Mouse (Mus musculus): Measurements from ENCODE around the gene Fes. TPM values are rescaled to one million over a fixed set of nuclear protein-coding genes. Genes with fewer than 3 reads are reported as not detected.

Gene Fes
- total RNA-seq (2021): 1 to 10 TPM; 5.3 to 6.8 TPM
- long read RNA-seq, experiment 1, partial matches to known transcripts: 1 of 4 reads
- long read RNA-seq, experiment 1, other reads (novel, unspliced or antisense): 3 of 4 reads
- long read RNA-seq, experiment 2, partial matches to known transcripts: 0 of 6 reads
- long read RNA-seq, experiment 2, other reads (novel, unspliced or antisense): 3 of 6 reads

GRCm38 (mm10) chr7:80387633-80388543, at the start of gene Fes:
Gene Fes, minus strand, starts transcription at chr7:80387946.
- no peak for TF ChIP-seq CTCF (IDR thresholded peaks at IDR 0.05)
- Histone ChIP-seq H3K4me3 (peak within 1 kb of the TSS; percentile 36), H3K27ac (peak within 1 kb of the TSS; percentile 67; the same call in 1 of the 2 replicates)
- no peak for DNase-seq (ENCODE audit: extremely low spot score in 1 of 2, low spot score in 2 of 2)
- intact Hi-C loops (cut with DNase I): loop anchor here (5.0 to 10.0 kb wide), 2 partner anchors 334 to 457 kb away; no protein-coding TSS in a partner anchor

GRCm38 (mm10) chr7:80436571-80436970, 48.8 kb upstream of the Fes start:
- no peak for DNase-seq (ENCODE audit: extremely low spot score in 1 of 2, low spot score in 2 of 2)
- intact Hi-C loops (cut with DNase I): no loop called here
- H3K27ac ChIP-seq: no peak overlapping the region

GRCm38 (mm10) chr7:80435594-80435993, 47.8 kb upstream of the Fes start:
- Histone ChIP-seq H3K4me3 (no peak overlapping the region), H3K27ac (no peak overlapping the region)
- intact Hi-C loops (cut with DNase I): no loop called here
- no peak for TF ChIP-seq CTCF (IDR thresholded peaks at IDR 0.05)
- no peak for DNase-seq (ENCODE audit: extremely low spot score in 1 of 2, low spot score in 2 of 2)

More at GRCm38 (mm10) chr7:80436571-80436970, 48.8 kb upstream of the Fes start:
- H3K4me3 ChIP-seq: no peak overlapping the region
- no peak for TF ChIP-seq CTCF (IDR thresholded peaks at IDR 0.05)

GRCm38 (mm10) chr7:80429661-80430060, 41.9 kb upstream of the Fes start:
- intact Hi-C loops (cut with DNase I): no loop called here
- Histone ChIP-seq H3K27ac (no peak overlapping the region), H3K4me3 (no peak overlapping the region)
- DNase-seq (ENCODE audit: extremely low spot score in 1 of 2, low spot score in 2 of 2): no peak
- no peak for TF ChIP-seq CTCF (IDR thresholded peaks at IDR 0.05)

GRCm38 (mm10) chr7:80427730-80428129, 40.0 kb upstream of the Fes start:
- intact Hi-C loops (cut with DNase I): no loop called here
- DNase-seq (ENCODE audit: extremely low spot score in 1 of 2, low spot score in 2 of 2): no peak
- no peak overlapping the region for H3K4me3 ChIP-seq
- TF ChIP-seq CTCF (IDR thresholded peaks at IDR 0.05): no peak
- H3K27ac ChIP-seq: no peak overlapping the region

- Histone ChIP-seq H3K27ac (no peak overlapping the region), H3K4me3 (no peak overlapping the region)
- no peak for DNase-seq (ENCODE audit: extremely low spot score in 1 of 2, low spot score in 2 of 2)
- TF ChIP-seq CTCF (IDR thresholded peaks at IDR 0.05): no peak
- intact Hi-C loops (cut with DNase I): no loop called here
Measured at GRCm38 (mm10) chr7:80426363-80426762, 38.6 kb upstream of the Fes start.

- H3K27ac ChIP-seq: no peak overlapping the region
- no peak overlapping the region for H3K4me3 ChIP-seq
- intact Hi-C loops (cut with DNase I): no loop called here
- peak; percentile 5; the same call in 1 of the 2 replicates for TF ChIP-seq CTCF (IDR thresholded peaks at IDR 0.05)
- no peak for DNase-seq (ENCODE audit: extremely low spot score in 1 of 2, low spot score in 2 of 2)
Measured at GRCm38 (mm10) chr7:80424722-80425121, 37.0 kb upstream of the Fes start.

GRCm38 (mm10) chr7:80422759-80423480, 35.2 kb upstream of the Fes start:
- intact Hi-C loops (cut with DNase I): no loop called here
- Histone ChIP-seq H3K4me3 (peak overlapping the region; percentile 30), H3K27ac (no peak overlapping the region)
- no peak; the same call in none of the 2 replicates for TF ChIP-seq CTCF (IDR thresholded peaks at IDR 0.05)
- no peak for DNase-seq (ENCODE audit: extremely low spot score in 1 of 2, low spot score in 2 of 2)

- TF ChIP-seq CTCF (IDR thresholded peaks at IDR 0.05): no peak
- Histone ChIP-seq H3K27ac (no peak overlapping the region), H3K4me3 (no peak overlapping the region)
- no peak for DNase-seq (ENCODE audit: extremely low spot score in 1 of 2, low spot score in 2 of 2)
- intact Hi-C loops (cut with DNase I): no loop called here
Measured at GRCm38 (mm10) chr7:80421576-80421975, 33.8 kb upstream of the Fes start.

- H3K4me3 ChIP-seq: no peak overlapping the region
- no peak for TF ChIP-seq CTCF (IDR thresholded peaks at IDR 0.05)
- DNase-seq (ENCODE audit: extremely low spot score in 1 of 2, low spot score in 2 of 2): no peak
- H3K27ac ChIP-seq: no peak overlapping the region
- intact Hi-C loops (cut with DNase I): no loop called here
Measured at GRCm38 (mm10) chr7:80420586-80420985, 32.8 kb upstream of the Fes start.

- no peak for TF ChIP-seq CTCF (IDR thresholded peaks at IDR 0.05)
- intact Hi-C loops (cut with DNase I): no loop called here
- Histone ChIP-seq H3K4me3 (no peak overlapping the region), H3K27ac (no peak overlapping the region)
- no peak for DNase-seq (ENCODE audit: extremely low spot score in 1 of 2, low spot score in 2 of 2)
Measured at GRCm38 (mm10) chr7:80419278-80419677, 31.5 kb upstream of the Fes start.

GRCm38 (mm10) chr7:80418036-80418435, 30.3 kb upstream of the Fes start:
- intact Hi-C loops (cut with DNase I): no loop called here
- H3K4me3 ChIP-seq: no peak overlapping the region
- DNase-seq (ENCODE audit: extremely low spot score in 1 of 2, low spot score in 2 of 2): no peak
- no peak overlapping the region for H3K27ac ChIP-seq
- TF ChIP-seq CTCF (IDR thresholded peaks at IDR 0.05): no peak
